Mouse (Mus musculus): Measurements from ENCODE around the gene Slc16a9. TPM values are rescaled to one million over a fixed set of nuclear protein-coding genes. Genes with fewer than 3 reads are reported as not detected.
A peak's percentile ranks its signal among the peaks of the same experiment; 100 is the strongest.

Gene Slc16a9
- total RNA-seq, 2 experiments from 2014 or later, result 1.2 to 2.0 TPM

DNA sequence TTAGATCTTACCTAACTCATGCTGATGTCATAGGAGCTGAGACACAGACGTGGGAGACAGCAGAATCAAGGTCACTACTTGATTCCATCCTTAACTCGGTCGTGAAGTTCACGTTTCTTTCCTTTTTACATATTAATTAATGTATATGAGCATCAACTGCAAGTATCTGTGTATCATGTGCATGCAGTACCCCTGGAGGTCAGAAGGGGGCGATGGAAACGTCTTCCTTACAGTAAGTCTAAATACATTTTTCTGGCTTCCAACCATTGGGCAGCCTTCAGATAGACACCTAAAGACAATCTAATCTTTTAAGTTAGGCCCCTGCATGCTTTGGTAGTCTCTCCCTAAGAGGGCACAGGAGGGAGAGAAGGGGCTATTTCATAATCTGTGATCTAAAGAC is 58.3 kb downstream of the Slc16a9 start:
- DNase-seq, result no peak

- no peak for DNase-seq
Observed at GRCm38 (mm10) chr10:70305683-70306082, 60.8 kb downstream of the Slc16a9 start.

- no peak for DNase-seq
Observed at GRCm38 (mm10) chr10:70309416-70309815, 64.5 kb downstream of the Slc16a9 start.

- DNase-seq, result no peak
Observed at GRCm38 (mm10) chr10:70310646-70311045, 65.7 kb downstream of the Slc16a9 start.

- DNase-seq, result no peak
Observed at GRCm38 (mm10) chr10:70315895-70316294, 71.0 kb downstream of the Slc16a9 start.

DNA sequence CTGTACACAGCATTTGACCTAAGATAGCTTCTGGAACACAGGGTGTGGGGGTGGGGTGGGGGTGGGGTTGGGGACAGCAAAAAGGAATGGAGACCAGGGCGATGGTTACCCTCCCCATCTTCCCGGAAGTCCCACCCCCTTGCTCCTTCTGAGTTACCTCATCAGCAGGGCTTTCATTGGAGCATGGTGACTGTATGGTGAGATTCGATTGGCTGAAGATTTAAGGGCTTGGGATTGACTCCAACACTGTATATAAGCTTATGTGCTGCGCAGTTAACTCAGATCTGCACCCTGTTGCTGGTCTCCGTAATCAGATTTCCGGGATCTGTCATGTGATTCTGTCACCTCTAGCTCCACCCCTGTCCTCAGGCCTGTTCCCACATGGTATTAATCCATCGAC is 72.0 kb downstream of the Slc16a9 start:
- DNase-seq, result no peak

GRCm38 (mm10) chr10:70317394-70317965 is 72.6 kb downstream of the Slc16a9 start:
- DNase-seq, result no peak

GRCm38 (mm10) chr10:70318630-70319029 is 73.7 kb downstream of the Slc16a9 start:
- DNase-seq, result peak; percentile 43 to 62

DNA sequence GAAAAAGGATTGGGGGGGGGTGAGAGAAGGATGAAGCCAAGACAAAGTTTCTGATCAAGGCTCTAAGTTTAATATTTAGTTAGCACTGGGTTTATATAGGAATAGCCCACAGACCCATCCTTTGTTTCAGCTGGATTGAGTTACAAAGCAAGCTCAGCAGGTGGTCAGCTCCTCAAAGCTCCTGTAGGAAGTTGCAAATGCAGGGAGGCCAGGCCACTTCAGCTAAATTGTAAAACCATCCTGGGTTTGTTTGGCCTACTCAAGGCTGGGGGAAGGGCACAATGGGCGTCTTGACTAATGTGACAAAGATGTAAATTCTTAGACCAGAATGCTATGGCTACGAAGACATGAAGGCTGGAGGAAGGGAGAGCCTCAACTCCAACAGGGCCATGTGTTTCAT is 80.6 kb downstream of the Slc16a9 start:
- no peak for DNase-seq

GRCm38 (mm10) chr10:70327331-70327730 is 82.4 kb downstream of the Slc16a9 start:
- no peak for DNase-seq

GRCm38 (mm10) chr10:70328139-70328538 is 83.2 kb downstream of the Slc16a9 start:
- DNase-seq, result no peak

Other genes starting within 250 kb of the Slc16a9 start
- gene Ccdc6, start 148.0 kb upstream of the Slc16a9 start, total RNA-seq (2021), result 10 to 100 TPM; 66.5 to 69.0 TPM
- gene Mrln, start 40.4 kb upstream of the Slc16a9 start, total RNA-seq (2021), result 1 to 10 TPM in 1 of 2 experiments, not detected in 1; 1.0 TPM
- gene Fam13c, start 195.4 kb downstream of the Slc16a9 start, total RNA-seq (2021), result 10 to 100 TPM; 88.2 to 88.8 TPM

All from layer of hippocampus, postnatal 36 days (tissue).